In genomic region chr5:39841186-39841585, GRCm38 (mm10) we compare ENCODE assay signal across 12 mouse cellular contexts.
A peak's percentile ranks its signal among the peaks of the same experiment; 100 is the strongest.
DNase-seq lines count a peak whose midpoint lies in the region; ATAC-seq and TF ChIP-seq lines count a peak whose summit lies in the region.
"Had no signal": no experiment of that assay in that cellular context is flagged by ENCODE, and none has a peak within 500 bp of the region (broad histone marks: within the 10 kb centered on the region; RNA-seq: fewer than 3 reads in every experiment).

No protein-coding gene starts in this region.

- H3K4me1 ChIP-seq in kidney, embryonic 16.5 days (ENCODE audit: insufficient read depth, low read length) = no peaks in the 10 kb centered on the region
- H3K4me1 ChIP-seq: intestine, embryonic 15.5 days had no signal

- H3K4me3 ChIP-seq in kidney, embryonic 16.5 days (ENCODE audit: low read length) = no peak overlapping the region
- H3K4me3 ChIP-seq: intestine, embryonic 15.5 days had no signal

- H3K4me2 ChIP-seq in kidney, embryonic 16.5 days (replicated peaks; ENCODE audit: low read depth, low read length) = no peak overlapping the region
- H3K4me2 ChIP-seq: intestine, embryonic 15.5 days had no signal

- intact Hi-C loops in gastrocnemius, postnatal 36 days (cut with DNase I) = no loop called here

- no peaks in the 10 kb centered on the region for H3K9me3 ChIP-seq in kidney, embryonic 16.5 days (ENCODE audit: low read length)
- H3K9me3 ChIP-seq: intestine, embryonic 15.5 days had no signal

- no peak overlapping the region for H3K9ac ChIP-seq in kidney, embryonic 16.5 days (replicated peaks; ENCODE audit: low read length)
- H3K9ac ChIP-seq: intestine, embryonic 15.5 days had no signal

- no peaks in the 10 kb centered on the region for H3K27me3 ChIP-seq in kidney, embryonic 16.5 days (ENCODE audit: insufficient read depth, low read length)
- H3K27me3 ChIP-seq: intestine, embryonic 15.5 days had no signal

- no peaks in the 10 kb centered on the region for H3K36me3 ChIP-seq in kidney, embryonic 16.5 days (ENCODE audit: insufficient read depth, low read length)
- H3K36me3 ChIP-seq: intestine, embryonic 15.5 days had no signal

- 0 out of 2 replicates have a peak, but pooled peaks have one; percentile 51 for ATAC-seq in kidney, embryonic 16.5 days (ENCODE audit: low FRiP score, low TSS enrichment)
- ATAC-seq: intestine, embryonic 15.5 days had no signal

- no peak for TF ChIP-seq CTCF in brain, embryonic 14.5 days (IDR thresholded peaks at IDR 0.05; ENCODE audit: borderline replicate concordance, extremely low read depth, insufficient read depth, insufficient read length)

- TF ChIP-seq POLR2A in brain, embryonic 14.5 days (IDR thresholded peaks at IDR 0.05; ENCODE audit: borderline replicate concordance, extremely low read depth, insufficient read depth, insufficient read length, poor library complexity, severe bottlenecking) = no peak

- DNase-seq in gastrocnemius, postnatal 25 days = peak; percentile 16
- no peak for DNase-seq in gastrocnemius, postnatal 36 days
- DNase-seq in brain, embryonic 14.5 days (ENCODE audit: low read depth) = peak; percentile 20
- peak; percentile 62 to 80 for DNase-seq in heart, adult 9 months (ENCODE audit: low spot score in 2 of 2)
- DNase-seq in right cerebral cortex, adult 2 months (ENCODE audit: low spot score in 2 of 2) = no peak
- DNase-seq in layer of hippocampus, postnatal 14 days (ENCODE audit: low spot score in 2 of 2) = no peak
- no peak for DNase-seq in frontal cortex, postnatal 25 days (ENCODE audit: low spot score in 2 of 2)
- DNase-seq: adrenal gland, postnatal 10 days; cerebellum, adult 18-20 months; lung, postnatal 4 days had no signal

- H3K27ac ChIP-seq in kidney, embryonic 16.5 days (ENCODE audit: low read length) = no peak overlapping the region
- H3K27ac ChIP-seq: intestine, embryonic 15.5 days had no signal

- WGBS in kidney, embryonic 16.5 days = 62% methylated on average over 3 of the region's 3 CpGs

Comparison
In these comparisons a context has a peak if more than half of its experiments do, and no peak if none do; other contexts are left out.
1. DNase-seq: peak in gastrocnemius, postnatal 25 days (single experiment), brain, embryonic 14.5 days (single experiment) and heart, adult 9 months (2 of 2); none in gastrocnemius, postnatal 36 days (0 of 2), right cerebral cortex, adult 2 months (0 of 2), layer of hippocampus, postnatal 14 days (0 of 2) and frontal cortex, postnatal 25 days (0 of 2).